Mouse (Mus musculus) ES-Bruce4 (cell line): ENCODE data around the gene Myadm. TPM values are rescaled to one million over a fixed set of nuclear protein-coding genes. Genes with fewer than 3 reads are reported as not detected.
"Not testable (repeated sequence)": the region's sequence is repeated elsewhere in the genome, so short reads cannot be mapped to it uniquely, and the experiment has no call there.

Source experiments
- H3K27ac ChIP-seq: 2 replicates; pipeline ENCODE4 v1.5.1; 2012; ENCODE audit warnings: low read length, inconsistent platforms; ENCODE audit not compliant: insufficient read depth
- H3K27me3 ChIP-seq: 2 replicates; pipeline ENCODE4 v1.6.1; 2012; ENCODE audit warnings: mild to moderate bottlenecking, low read length, inconsistent platforms; ENCODE audit not compliant: control insufficient read depth, poor library complexity, insufficient read depth, severe bottlenecking
- H3K36me3 ChIP-seq: 2 replicates; pipeline ENCODE4 v1.6.1; 2012; ENCODE audit warnings: inconsistent platforms, mild to moderate bottlenecking, low read length, moderate library complexity; ENCODE audit not compliant: control insufficient read depth, poor library complexity, insufficient read depth, severe bottlenecking
- H3K4me1 ChIP-seq: one replicate; pipeline ENCODE4 v1.8.1; 2011; ENCODE audit warnings: low read length; ENCODE audit not compliant: control insufficient read depth, insufficient read depth
- H3K4me3 ChIP-seq: 2 replicates; pipeline ENCODE4 v1.5.1; 2011; ENCODE audit warnings: low read depth, mild to moderate bottlenecking, low read length
- H3K9ac ChIP-seq: 2 replicates; pipeline ENCODE4 v1.6.1; 2012; ENCODE audit warnings: low read depth, mild to moderate bottlenecking, inconsistent platforms; ENCODE audit not compliant: poor library complexity, severe bottlenecking
- H3K9me3 ChIP-seq: replicated peaks from 2 replicates; pipeline ENCODE4 v1.6.1; 2012; ENCODE audit warnings: mild to moderate bottlenecking, low read length, inconsistent platforms; ENCODE audit not compliant: control insufficient read depth, poor library complexity, insufficient read depth, severe bottlenecking
- CTCF ChIP-seq: IDR thresholded peaks from one replicate; pipeline ENCODE4 v1.8.1; 2011; ENCODE audit warnings: low read depth, low read length
- EP300 ChIP-seq: IDR thresholded peaks from 2 replicates; pipeline ENCODE4 v1.6.1; 2011; ENCODE audit warnings: low read depth, low read length; ENCODE audit not compliant: insufficient read depth
- POLR2A ChIP-seq: IDR thresholded peaks from one replicate; pipeline ENCODE4 v1.8.1; 2011; ENCODE audit warnings: low read length; ENCODE audit not compliant: insufficient read depth
- polyA plus RNA-seq: library from polyadenylated mRNA; stranded (reverse); fragments of >200 nt; gene quantifications from 2 replicates; pipeline ENCODE4 v1.2.4, GENCODE M21; 2011; ENCODE audit warnings: low read depth; ENCODE audit not compliant: missing spikeins, insufficient read depth, insufficient read length

Gene Myadm
- polyA plus RNA-seq, 1 experiment, result 214 TPM

DNA sequence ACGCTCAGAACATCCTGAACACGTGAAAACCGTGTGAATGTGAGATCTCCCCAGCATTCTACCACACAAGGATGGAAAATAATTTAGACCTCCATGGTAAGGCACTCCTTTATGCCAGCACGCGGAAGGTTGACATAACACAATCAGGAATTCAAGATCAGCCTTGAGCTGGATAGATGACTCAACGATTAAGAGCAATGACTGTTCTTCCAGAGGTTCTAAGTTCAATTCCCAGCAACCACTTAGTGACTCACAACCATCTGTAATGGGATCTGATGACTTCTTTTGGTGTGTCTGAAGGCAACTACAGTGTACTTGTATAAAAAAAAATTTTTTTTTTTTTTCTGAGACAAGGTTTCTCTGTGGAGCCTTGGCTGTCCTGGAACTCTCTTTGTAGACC is 23.6 kb upstream of the Myadm start:
- Histone ChIP-seq H3K27me3 (no peaks in the 10 kb centered on the region), H3K9me3 (no peaks in the 10 kb centered on the region), H3K27ac (no peak overlapping the region), H3K4me1 (peaks cover 5% of the 10 kb centered on the region), H3K36me3 (no peaks in the 10 kb centered on the region), H3K9ac (0 out of 2 replicates have a peak overlapping the region, but pooled peaks have one; percentile 7), H3K4me3 (no peak overlapping the region)
- TF ChIP-seq EP300, result no peak
- no peak for TF ChIP-seq CTCF
- no peak for TF ChIP-seq POLR2A

DNA sequence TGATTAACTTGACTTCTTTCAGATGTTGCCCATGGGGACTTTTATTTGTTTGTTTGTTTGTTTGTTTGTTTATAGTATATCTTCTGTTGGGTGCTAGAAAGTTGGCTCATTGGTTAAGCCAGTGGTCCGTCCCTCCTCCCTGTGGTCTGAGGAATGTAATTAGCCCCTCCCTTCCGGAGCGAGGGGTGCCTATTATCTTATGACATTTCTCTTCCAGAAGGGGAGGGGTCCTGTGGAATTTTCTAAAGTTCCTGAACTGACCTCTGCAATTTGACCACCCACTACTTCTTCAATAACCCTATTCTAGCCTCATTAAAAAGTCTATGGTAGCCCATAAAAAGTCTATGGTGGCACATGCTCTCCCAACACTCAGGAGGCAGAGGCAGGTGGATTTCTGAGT is 21.6 kb upstream of the Myadm start:
- Histone ChIP-seq H3K4me3 (no peak overlapping the region), H3K9me3 (no peaks in the 10 kb centered on the region), H3K27ac (peak overlapping the region; percentile 20; the same call in 1 of the 2 replicates), H3K27me3 (no peaks in the 10 kb centered on the region), H3K4me1 (peaks cover 2% of the 10 kb centered on the region), H3K9ac (no peak overlapping the region), H3K36me3 (no peaks in the 10 kb centered on the region)
- no peak for TF ChIP-seq CTCF
- no peak for TF ChIP-seq EP300
- TF ChIP-seq POLR2A, result no peak

DNA sequence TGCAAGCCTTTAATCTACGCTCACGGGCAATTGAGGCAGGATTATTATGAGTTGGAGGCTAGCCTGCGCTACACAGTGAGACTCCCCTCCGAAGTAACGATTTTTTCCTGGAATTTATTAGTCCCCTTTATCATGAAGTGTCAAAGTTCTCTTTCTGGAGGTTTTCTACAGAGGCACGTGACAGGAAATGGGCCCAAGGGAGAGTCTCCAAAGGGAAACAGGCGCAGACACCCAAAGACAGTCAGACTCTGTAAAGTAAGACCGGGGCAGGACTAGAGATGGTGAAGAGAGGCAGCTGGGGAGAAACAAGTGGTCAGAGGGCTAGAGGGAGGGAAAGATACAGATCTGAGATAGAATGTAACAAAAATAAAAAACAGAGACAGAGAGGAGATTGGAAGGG is 21.0 kb upstream of the Myadm start:
- no peaks in the 10 kb centered on the region for H3K27me3 ChIP-seq
- peaks cover 2% of the 10 kb centered on the region for H3K4me1 ChIP-seq
- H3K9me3 ChIP-seq, result no peaks in the 10 kb centered on the region
- no peak overlapping the region for H3K4me3 ChIP-seq
- H3K27ac ChIP-seq, result peak overlapping the region; percentile 60; the same call in 1 of the 2 replicates
- TF ChIP-seq EP300, result no peak
- TF ChIP-seq POLR2A, result no peak
- no peak for TF ChIP-seq CTCF
- H3K9ac ChIP-seq, result no peak overlapping the region
- no peaks in the 10 kb centered on the region for H3K36me3 ChIP-seq

DNA sequence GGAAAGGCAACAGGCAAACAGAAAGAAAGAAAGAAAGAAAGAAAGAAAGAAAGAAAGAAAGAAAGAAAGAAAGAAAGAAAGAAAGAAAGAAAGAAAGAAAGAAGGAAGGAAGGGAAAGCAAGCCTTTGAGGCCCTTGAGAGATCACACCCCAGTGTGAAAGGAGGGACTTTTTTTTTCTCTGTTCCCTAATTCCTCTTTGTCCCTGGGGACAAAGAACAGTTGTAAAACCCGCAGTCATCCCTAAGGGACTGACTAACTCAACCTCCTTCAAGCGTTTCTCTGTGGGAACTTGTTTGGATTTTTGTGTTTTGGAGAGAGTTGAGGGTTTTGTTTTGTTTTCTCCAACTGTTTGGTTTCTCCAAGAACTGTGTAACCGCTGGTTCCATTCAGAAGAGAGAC is 20.6 kb upstream of the Myadm start:
- TF ChIP-seq EP300 (no peak), CTCF (no peak), POLR2A (no peak)
- Histone ChIP-seq H3K27ac (no peak overlapping the region), H3K36me3 (no peaks in the 10 kb centered on the region), H3K27me3 (no peaks in the 10 kb centered on the region), H3K9ac (no peak overlapping the region), H3K4me1 (peaks cover 2% of the 10 kb centered on the region), H3K4me3 (no peak overlapping the region), H3K9me3 (no peaks in the 10 kb centered on the region)

DNA sequence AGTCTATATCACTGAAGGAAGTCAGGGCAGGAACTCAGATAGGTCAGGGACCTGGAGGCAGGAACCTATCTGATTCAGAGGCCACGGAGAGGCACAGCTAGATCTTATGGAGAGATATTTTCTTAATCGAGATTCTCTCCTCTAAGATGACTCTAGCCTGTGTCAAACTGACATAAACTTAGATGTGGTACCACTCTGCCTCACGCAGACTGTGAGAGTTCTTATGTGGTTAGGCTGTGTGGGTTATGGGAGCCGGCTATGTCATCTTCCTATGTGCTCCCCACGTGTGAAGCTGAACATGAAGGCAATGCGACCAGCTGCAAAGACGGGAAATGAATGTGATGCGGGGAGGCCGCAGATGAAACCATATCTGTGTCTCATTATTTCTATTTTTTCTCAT is 16.7 kb upstream of the Myadm start:
- no peak overlapping the region for H3K9ac ChIP-seq
- no peaks in the 10 kb centered on the region for H3K27me3 ChIP-seq
- no peak overlapping the region for H3K4me3 ChIP-seq
- H3K27ac ChIP-seq, result no peak overlapping the region
- H3K36me3 ChIP-seq, result no peaks in the 10 kb centered on the region
- no peaks in the 10 kb centered on the region for H3K9me3 ChIP-seq
- H3K4me1 ChIP-seq, result no peaks in the 10 kb centered on the region
- TF ChIP-seq EP300 (no peak), CTCF (no peak), POLR2A (no peak)

DNA sequence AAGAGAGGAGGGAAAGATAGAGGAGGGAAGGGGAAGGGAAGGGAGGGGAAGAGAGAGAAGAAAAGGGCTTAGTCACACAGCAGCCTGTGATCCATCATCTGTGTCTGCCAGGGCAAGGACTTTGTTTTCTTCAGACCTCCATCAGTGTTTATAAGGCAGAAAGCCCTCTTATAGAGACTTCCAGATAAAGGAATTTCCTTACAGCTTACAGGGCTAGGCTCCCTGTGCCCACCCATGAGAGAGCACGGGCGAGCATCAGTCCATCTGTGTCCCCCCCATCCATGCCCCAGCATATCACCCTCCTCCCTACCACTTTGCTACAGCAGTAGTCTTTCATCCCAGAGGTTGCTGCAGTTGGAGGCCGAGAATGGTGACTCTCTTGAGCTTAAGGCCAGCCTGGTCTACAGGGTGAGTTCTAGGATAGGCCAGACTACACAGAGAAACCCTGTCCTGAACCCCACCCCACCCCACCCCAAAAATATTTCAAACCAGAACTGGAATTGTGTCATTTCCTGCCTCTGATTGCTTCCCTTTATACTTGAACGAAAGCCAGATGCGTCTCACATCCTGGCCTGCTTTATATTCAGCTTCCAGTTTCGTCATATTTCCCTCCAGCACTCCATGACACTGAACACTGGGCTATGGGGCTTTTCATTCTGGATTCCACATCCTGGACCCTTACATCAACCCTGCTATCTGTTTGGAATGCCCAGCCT is 13.3 kb upstream of the Myadm start:
- Histone ChIP-seq H3K4me3 (no peak overlapping the region), H3K9ac (no peak overlapping the region), H3K36me3 (no peaks in the 10 kb centered on the region), H3K9me3 (no peaks in the 10 kb centered on the region), H3K27ac (no peak overlapping the region), H3K4me1 (peaks cover 1% of the 10 kb centered on the region), H3K27me3 (no peaks in the 10 kb centered on the region)
- TF ChIP-seq CTCF, result no peak
- no peak for TF ChIP-seq POLR2A
- no peak for TF ChIP-seq EP300

DNA sequence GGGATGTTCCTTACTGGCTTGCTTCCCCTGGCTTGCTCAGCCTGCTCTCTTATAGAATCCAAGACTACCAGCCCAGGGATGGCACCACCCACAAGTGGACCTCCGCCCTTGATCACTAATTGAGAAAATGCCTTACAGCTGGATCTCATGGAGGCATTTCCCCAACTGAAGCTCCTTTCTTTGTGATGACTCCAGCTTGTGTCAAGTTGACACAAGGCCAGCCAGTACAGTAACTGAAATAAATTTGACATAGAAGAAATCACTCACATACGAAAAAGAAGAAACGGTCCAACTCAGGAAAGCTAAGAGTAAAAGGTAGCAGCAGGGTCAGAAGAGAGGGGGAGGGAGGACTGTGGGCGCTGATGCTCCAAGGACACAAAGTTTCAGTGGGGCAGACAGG is 12.1 kb upstream of the Myadm start:
- not testable (repeated sequence) for H3K27me3 ChIP-seq, H3K9ac ChIP-seq, H3K4me1 ChIP-seq, H3K36me3 ChIP-seq, H3K4me3 ChIP-seq, H3K9me3 ChIP-seq
- peak overlapping the region; percentile 25; the same call in 1 of the 2 replicates for H3K27ac ChIP-seq
